Mouse (Mus musculus) CD4-positive, CD25-positive, alpha-beta regulatory T cell, adult 2 months (primary cell): Measurements from ENCODE around the gene Zfp758.
"Not testable (repeated sequence)": the region's sequence is repeated elsewhere in the genome, so short reads cannot be mapped to it uniquely, and the experiment has no call there.

Experiments used
- DNase-seq: peaks from one replicate; pipeline ENCODE4 v3.0.0-alpha.2; 2012; ENCODE audit warnings: low read depth, low spot score

The Zfp758 gene

DNA sequence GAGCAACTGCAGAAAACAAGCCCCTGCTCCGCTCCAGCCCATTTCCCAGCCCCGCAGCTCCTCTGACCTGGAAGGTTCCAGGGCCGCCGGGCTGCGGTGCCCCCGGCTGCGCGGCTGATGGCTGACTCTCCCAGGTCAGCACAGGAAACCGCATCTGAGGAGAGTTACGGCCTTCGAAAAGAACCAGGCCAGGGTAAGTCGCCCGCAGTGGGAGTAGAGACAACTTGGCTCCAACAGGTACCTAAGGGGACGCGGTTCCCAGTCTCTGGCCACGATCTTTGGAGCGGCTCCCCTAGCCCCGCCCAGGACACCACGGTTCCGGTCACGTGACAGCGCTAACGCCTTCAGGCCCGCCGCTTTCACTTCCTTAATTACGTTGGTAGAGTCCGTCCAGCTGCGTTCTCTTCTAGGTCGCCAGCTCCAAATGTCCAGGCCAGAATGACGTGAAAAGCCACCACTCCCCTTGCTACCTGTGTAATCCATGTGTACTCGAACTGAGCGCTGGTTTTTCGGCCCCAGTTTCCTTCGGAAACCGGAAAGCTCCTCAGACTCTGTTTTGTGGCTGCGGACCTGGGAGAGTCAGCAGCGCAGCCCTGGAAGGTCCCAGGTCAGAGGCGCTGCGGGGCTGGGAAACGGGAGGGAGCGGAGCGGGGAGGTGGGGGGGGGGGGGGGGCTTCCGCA, at the start of gene Zfp758, which contains the start of gene Zfp944:
Zfp758 (plus strand) TSS at position 353 of the 681 bp plus-strand sequence.
Zfp944 (minus strand) TSS at position 300 of the 681 bp plus-strand sequence.
- DNase-seq, result peak; percentile 52

DNA sequence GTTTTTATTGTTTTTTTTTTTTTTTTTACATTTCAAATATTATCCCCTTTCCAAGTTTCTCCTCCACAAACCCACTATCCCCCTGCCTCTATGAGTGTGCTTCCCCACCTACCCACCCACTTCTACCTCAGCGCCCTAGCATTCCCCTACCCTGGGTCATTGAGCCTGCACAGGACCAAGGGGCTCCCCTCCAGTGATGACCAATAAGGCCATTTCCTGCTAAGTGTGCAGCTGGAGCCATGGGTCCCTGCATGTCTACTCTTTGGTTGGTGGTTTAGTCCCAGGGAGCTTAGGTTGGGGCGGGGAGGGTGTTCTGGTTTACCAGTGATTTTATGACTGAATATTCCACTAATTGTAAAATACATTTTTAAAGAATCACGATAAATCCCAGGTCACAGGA, 47.0 kb upstream of the Zfp758 start:
- DNase-seq, result not testable (repeated sequence)

DNA sequence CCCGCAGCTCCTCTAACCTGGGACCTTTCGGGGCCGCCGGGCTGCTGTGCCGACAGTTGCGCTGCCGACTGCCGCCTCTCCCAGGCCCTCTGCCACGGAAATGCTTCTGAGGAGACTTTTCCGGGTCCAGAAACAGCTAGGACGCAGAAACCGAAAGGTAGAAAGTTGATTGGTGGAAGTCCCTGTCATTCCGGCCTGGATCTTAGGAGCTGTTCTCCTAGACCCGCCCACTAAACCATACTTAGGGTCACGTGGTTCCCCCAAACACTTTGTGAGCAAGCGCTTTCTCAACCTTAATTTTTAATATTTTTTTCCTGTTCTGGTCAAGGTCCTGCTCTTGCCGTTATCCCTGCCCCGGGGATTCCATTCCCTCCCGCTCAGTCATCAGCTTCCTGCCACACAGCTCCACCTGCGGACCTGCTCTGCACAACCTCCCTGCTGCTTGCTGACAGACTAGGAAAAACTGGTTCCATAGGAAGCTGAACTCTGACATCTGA, 46.5 kb upstream of the Zfp758 start, which contains the start of gene CT030661.1:
CT030661.1 (minus strand) TSS at position 108 of the 497 bp plus-strand sequence.
- peak; percentile 89 for DNase-seq

DNA sequence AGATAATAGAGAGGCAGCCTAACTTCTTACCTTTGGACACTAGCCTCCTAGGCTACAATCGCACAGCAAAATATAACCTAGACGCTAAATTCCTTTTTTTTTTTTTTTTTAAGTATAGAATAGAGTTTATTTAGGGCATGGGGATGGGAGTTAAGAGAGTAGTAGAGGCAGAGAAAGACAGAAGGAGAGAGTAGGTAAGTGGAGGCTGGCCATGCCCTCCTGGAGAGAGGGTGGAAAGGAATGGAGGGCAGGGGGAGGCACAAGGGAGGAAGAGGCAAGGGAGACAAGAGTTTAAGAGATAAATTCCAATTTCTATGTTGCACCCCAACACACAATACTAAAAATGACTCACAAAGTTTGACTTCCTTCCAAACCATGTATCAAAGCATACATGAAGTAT, 46.0 kb upstream of the Zfp758 start:
- not testable (repeated sequence) for DNase-seq

DNA sequence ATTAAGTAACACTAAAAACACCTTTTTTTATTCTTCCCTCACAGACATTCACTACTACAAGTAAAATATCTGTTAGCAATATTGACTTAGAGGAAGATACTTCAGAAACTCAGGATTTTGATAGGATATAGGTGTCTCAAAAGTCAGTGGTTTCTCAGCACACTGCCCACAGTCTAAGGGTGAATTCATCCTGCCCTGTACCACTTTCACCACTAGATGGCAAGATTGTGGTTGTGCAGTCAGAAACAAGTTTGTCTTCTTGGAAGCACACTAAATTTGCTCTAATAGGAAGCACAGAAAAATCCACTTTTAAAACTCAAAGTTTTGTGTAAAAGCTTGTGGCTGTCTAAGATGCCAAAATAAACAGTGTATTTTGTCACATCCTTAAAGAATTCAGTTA, 8.5 kb upstream of the Zfp758 start:
- DNase-seq, result peak; percentile 77

DNA sequence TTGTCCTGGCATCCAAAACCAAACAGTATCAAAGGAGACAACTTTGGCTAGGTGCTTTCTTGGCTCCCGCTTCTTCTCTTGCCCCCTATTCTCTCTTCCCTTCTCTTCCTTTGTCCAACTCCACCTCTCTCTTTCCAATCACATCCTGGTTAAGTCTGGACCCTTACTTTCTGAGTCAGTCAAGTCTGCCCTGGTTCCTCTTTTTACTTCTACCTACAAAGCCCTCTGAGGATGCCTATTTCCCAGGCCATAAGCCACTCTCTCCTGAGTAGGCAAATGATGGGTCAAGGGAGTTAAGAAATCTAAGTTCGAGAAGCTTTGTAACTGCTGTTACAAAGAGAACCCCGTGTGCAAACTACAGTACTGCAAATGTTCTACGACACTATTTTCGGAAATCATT, 681 bp upstream of the Zfp758 start:
- no peak for DNase-seq

DNA sequence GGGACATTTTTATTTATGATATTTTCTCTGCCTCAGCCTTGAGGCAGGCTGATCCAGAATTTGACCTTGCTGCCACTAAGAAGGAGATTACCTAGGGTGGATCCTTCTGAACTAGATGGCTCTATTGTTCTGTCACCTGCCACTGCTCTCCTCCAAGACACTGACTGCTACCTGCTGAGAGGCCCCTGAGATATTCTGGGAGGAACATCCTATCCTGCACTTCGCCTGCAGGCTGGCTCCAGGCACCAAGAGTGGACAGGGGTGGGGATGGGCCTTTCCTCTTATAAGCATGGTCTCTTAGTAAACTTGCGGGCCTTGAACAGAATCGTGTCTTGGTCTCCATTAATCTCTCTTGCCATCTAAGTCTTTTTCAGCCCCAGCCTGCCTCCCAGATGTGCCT, 2.6 kb downstream of the Zfp758 start:
- DNase-seq, result no peak

DNA sequence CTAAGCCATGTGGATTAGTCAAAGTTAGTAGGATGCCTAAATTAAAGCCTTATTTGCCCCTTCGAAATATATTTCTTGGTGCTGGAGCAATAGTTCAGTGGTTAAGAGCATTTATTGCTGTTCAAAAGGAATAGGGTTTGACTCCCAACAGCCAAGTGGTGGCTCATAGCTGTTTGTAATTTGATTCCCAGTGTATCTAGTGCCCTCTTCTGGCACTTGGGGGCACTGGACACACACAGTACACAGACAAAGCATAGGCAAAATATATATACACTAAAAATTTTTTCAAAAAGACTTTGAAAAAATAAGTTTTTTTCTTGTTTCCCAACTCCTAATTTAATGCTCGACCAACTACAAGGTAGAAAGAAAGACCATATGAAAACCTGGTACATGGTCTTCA, 49.5 kb downstream of the Zfp758 start:
- peak; percentile 64 for DNase-seq

DNA sequence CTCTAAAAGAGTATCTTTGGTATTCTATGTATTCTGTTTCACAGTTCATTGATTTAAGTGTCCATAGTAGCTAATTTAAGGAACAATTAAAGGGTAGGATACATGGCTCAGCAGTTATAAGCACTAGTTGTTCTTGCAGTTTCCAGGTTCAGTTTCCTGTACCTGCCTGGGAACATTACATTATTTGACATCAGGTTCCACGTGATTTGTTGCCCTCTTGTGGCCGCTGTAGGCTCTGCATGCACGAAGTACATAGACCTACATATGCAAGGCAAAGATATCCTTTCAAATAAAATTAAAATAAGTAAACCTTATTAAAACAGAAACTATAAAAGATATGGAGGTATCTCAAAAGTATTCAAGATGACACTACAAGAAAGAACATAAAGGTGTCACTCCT, 56.3 kb downstream of the Zfp758 start:
- DNase-seq, result peak; percentile 86

DNA sequence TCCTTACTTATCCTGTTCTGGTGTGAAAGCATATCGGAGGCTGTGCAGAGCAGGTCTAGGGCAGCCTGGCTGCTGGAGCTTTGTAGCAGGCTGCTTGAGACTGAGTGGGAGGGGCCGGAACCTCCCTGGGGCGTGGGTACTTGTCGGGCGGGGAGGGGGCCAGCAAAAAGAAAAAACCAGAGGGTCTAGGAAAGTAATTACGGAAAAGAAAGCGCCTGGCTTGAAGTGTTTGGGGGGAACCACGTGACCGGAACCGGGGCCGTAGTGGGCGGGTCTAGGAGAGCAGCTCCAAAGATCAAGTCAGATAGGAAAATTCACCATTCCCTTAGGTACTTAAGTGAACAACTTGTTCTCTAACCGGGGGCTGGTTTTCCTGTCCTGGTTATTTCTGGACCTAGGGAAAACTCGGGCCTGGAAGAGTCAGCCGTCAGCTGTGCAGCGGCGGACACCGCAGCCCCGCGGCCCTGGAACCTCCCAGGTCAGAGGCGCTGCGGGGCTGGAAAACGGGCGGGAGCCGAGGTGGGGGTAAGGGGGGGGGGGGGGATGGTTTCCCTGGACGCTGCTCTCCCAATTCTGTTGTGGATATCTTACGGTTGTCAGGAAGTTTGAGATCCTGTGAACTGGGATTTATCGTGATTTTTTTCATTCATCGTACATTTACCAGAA, 62.8 kb downstream of the Zfp758 start, which contains the start of gene Zfp946:
Zfp946 (plus strand) TSS at position 271 of the 666 bp plus-strand sequence.
- peak; percentile 75 for DNase-seq

DNA sequence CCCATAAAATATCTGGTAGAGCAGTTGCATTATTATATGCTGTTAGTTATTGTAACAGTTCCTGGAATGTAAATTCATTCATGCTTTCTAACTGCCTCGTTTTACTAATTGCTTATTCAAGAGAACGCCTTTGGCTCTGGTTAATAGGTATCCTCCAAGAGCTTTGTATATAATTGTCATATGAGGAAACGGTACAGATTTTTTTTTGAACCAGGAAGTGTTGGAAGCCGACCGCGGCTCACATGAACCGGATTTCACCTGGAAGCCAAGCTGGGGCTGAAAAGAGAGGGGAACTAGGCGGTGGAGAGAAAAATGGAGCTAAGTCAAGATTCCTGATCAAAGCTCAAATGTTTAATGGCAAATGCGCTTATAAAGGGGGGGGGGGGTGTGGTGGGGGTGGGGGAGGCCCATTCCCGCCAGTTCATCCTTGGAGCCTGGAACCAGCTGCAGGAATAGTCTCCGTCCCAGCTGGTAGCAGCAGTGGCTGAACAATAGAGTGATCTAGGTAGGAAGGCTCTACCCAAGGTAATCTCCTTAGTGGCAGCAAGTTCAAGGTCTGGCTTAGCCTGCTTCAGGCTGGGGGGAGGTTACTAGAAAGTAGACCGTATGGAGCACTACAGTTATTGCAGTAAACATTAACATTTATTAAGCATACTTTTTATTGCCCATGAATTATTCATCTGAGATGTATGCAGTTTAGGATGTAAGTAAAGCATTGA, 63.5 kb downstream of the Zfp758 start:
- peak; percentile 11 for DNase-seq
